Mouse (Mus musculus) lung, postnatal 0 days (tissue): ENCODE measurements around the gene 9130213A22Rik.

ENCODE experiments used
- CTCF ChIP-seq: IDR thresholded peaks from 2 replicates; pipeline ENCODE4 v1.5.1; 2016; ENCODE audit warnings: antibody characterized with exemption, mild to moderate bottlenecking
- EP300 ChIP-seq: IDR thresholded peaks from 2 replicates; pipeline ENCODE4 v1.6.1; 2016; ENCODE audit warnings: antibody characterized with exemption, mild to moderate bottlenecking, control low read depth

DNA sequence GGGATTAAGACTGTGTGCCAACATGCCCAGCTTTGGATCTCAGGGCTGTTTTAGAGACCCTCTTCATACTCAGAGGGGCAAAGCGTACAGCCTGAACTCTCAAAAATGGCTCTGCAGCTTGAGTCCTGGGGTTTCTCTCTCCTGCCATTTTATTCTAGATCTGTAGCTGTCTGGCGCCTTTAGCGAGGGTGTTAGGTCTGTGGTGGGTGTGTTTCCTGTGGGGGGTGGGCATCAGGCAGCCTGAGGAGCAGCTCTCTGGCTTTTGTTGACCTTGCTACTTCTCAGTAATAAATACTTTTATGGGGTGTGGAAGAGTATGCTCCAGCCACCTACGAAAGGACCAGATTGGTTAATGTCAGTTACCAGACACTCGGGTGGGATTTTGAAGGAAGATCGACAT is 44.3 kb downstream of the 9130213A22Rik start:
- TF ChIP-seq CTCF (no peak), EP300 (no peak)
